Mouse (Mus musculus): Measurements from ENCODE around the gene Slc16a6. TPM values are rescaled to one million over a fixed set of nuclear protein-coding genes. Genes with fewer than 3 reads are reported as not detected.

Slc16a6 gene
- polyA plus RNA-seq, 1 experiment from 2014 or later: 7.0 TPM

DNA sequence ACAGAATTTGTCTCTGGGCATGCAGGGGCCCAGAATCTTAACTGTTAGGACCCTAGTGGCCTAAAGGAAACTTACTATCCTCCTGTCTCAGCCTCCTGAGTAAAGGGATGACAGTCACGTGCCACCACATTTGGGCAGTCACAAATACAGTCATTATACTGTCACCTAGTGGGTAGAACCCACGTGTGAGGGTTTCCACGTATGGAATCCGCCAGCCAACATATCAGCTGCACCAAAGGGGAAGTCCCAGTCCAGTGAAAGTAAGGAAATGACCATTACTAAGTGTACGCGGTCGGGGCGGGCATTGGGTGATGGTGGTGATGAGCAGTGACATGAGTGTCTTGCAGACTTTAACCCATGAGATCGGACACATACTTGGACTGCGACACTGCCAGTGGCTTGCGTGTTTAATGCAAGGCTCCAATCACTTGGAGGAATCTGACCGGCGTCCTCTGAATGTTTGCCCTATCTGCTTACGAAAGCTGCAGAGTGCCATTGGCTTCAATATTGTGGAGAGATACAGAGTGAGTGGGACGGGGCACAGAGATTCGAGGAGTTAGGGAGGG lies 39.1 kb downstream of the Slc16a6 start:
- no peak overlapping the region for H3K4me2 ChIP-seq (ENCODE audit: low read depth, low read length)
- peaks cover 44% of the 10 kb centered on the region for H3K36me3 ChIP-seq (ENCODE audit: control insufficient read depth, insufficient read depth)
- H3K4me3 ChIP-seq (ENCODE audit: low read length): no peak overlapping the region
- H3K9me3 ChIP-seq (replicated peaks; ENCODE audit: control insufficient read depth, low read length): no peaks in the 10 kb centered on the region
- ATAC-seq (replicated peaks; ENCODE audit: extremely low read depth, insufficient read depth, low FRiP score): no peak
- H3K27ac ChIP-seq (ENCODE audit: low read length): no peak overlapping the region
- WGBS: 89% methylated on average over 16 of the region's 16 CpGs
- peaks cover 5% of the 10 kb centered on the region; the same call in 1 of the 2 replicates for H3K4me1 ChIP-seq (ENCODE audit: control insufficient read depth, insufficient read depth, low read length)
- H3K9ac ChIP-seq (ENCODE audit: low read length): no peak overlapping the region
- H3K27me3 ChIP-seq (ENCODE audit: control insufficient read depth, insufficient read depth, low read length): no peaks in the 10 kb centered on the region

DNA sequence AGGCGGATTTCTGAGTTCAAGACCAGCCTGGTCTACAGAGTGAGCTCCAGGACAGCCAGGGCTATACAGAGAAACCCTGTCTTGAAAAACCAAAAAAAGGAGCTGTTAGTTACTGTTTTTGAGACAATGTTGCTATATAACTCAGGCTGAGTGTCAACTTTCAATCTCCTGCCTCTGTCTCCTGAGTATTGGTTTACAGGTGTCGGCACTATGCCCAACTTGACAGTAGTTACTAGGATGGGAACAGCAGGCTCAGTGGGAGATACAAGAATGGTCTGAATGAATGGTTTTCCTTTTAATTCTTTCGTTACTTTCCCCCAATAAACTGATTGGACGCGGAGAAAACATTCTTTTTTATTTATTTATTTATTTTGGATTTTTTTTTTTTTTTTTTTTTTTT lies 46.0 kb downstream of the Slc16a6 start:
- no peak overlapping the region for H3K9ac ChIP-seq (ENCODE audit: low read length)
- H3K4me2 ChIP-seq (ENCODE audit: low read depth, low read length): no peak overlapping the region
- no peak overlapping the region for H3K4me3 ChIP-seq (ENCODE audit: low read length)
- ATAC-seq (replicated peaks; ENCODE audit: extremely low read depth, insufficient read depth, low FRiP score): no peak
- H3K4me1 ChIP-seq (ENCODE audit: control insufficient read depth, insufficient read depth, low read length): peaks cover 11% of the 10 kb centered on the region
- H3K27me3 ChIP-seq (ENCODE audit: control insufficient read depth, insufficient read depth, low read length): no peaks in the 10 kb centered on the region
- no peak overlapping the region for H3K27ac ChIP-seq (ENCODE audit: low read length)
- H3K9me3 ChIP-seq (replicated peaks; ENCODE audit: control insufficient read depth, low read length): no peaks in the 10 kb centered on the region
- 96% methylated on average over 5 of the region's 5 CpGs for WGBS
- peaks cover 24% of the 10 kb centered on the region for H3K36me3 ChIP-seq (ENCODE audit: control insufficient read depth, insufficient read depth)

DNA sequence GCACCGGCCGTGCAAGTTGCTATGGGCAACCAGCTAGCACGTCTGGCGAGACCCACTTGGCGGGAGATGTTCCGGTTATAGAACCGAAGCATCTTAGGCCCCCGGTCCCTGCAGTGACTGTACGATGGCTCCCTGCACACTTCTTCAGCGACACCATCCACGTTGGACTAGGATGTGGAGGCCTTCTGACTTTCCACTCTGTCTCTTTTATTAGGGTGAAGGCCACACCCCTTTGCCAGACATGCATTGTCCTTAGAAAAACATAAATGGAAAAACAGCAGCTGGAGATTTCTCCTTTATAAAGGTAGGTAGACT lies 47.2 kb downstream of the Slc16a6 start:
- H3K27ac ChIP-seq (ENCODE audit: low read length): peak overlapping the region; percentile 79
- H3K27me3 ChIP-seq (ENCODE audit: control insufficient read depth, insufficient read depth, low read length): no peaks in the 10 kb centered on the region
- H3K36me3 ChIP-seq (ENCODE audit: control insufficient read depth, insufficient read depth): peaks cover 24% of the 10 kb centered on the region
- peak overlapping the region; percentile 80 for H3K9ac ChIP-seq (ENCODE audit: low read length)
- H3K4me2 ChIP-seq (ENCODE audit: low read depth, low read length): peak overlapping the region; percentile 80
- 0% methylated on average over 11 of the region's 11 CpGs for WGBS
- no peak for ATAC-seq (replicated peaks; ENCODE audit: extremely low read depth, insufficient read depth, low FRiP score)
- H3K9me3 ChIP-seq (replicated peaks; ENCODE audit: control insufficient read depth, low read length): peaks cover 3% of the 10 kb centered on the region; the same call in 1 of the 2 replicates
- peaks cover 8% of the 10 kb centered on the region for H3K4me1 ChIP-seq (ENCODE audit: control insufficient read depth, insufficient read depth, low read length)
- peak overlapping the region; percentile 63 for H3K4me3 ChIP-seq (ENCODE audit: low read length)

DNA sequence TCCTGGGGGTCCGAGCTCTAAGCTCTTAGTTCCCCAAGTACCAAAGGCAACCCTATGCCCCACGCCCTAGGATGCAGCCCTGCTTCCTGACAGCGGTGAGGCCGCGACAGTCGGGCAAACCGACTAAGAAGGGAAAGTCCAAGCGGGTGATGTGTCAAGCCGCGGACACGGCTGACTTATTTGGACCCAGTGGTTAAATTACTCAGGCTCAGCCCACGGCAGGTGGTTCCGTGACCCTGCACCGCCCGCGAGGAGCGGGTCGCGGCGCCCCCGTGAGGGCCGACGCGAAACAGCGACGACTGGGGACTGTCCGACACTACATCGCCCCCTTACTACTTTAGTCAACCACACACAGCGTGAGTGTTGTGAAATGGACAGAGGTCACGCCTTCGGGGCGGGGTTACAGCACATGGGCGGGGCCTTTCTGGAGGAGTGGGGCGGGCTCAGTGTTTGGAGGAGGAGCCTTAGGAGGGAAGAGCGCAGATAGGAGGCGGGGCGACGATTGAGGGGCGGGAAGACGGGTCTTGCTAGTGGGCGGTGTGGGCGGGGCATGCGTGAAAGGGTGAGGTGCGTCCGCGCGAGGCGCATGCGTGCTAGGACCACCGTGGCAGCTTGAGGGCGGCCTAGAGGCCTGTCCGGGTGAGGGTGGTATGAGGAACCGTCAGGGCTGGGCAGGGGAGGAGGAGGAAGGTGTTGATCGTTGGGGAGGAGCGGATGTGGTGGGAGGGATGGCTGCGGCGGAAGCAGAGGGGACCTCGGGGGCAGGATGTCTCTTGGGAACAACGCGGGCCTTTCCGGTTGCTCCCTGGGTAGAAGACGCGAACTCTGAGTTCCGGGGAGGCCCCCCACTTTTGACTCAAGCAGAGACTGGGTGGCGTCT lies 47.8 kb downstream of the Slc16a6 start, which contains the start of gene Amz2:
Amz2 (plus strand) TSS at position 555 of the 880 bp plus-strand sequence.
- peaks cover 8% of the 10 kb centered on the region for H3K4me1 ChIP-seq (ENCODE audit: control insufficient read depth, insufficient read depth, low read length)
- peak within 1 kb of the TSS; percentile 79 for H3K27ac ChIP-seq (ENCODE audit: low read length)
- peak within 1 kb of the TSS; percentile 80 for H3K9ac ChIP-seq (ENCODE audit: low read length)
- no peaks in the 10 kb centered on the region for H3K27me3 ChIP-seq (ENCODE audit: control insufficient read depth, insufficient read depth, low read length)
- peak; percentile 97 for ATAC-seq (replicated peaks; ENCODE audit: extremely low read depth, insufficient read depth, low FRiP score)
- peak within 1 kb of the TSS; percentile 63 for H3K4me3 ChIP-seq (ENCODE audit: low read length)
- WGBS: under 1% methylated on average over 65 of the region's 65 CpGs
- H3K36me3 ChIP-seq (ENCODE audit: control insufficient read depth, insufficient read depth): peaks cover 20% of the 10 kb centered on the region
- H3K9me3 ChIP-seq (replicated peaks; ENCODE audit: control insufficient read depth, low read length): peaks cover 3% of the 10 kb centered on the region; the same call in 1 of the 2 replicates
- peak within 1 kb of the TSS; percentile 80 for H3K4me2 ChIP-seq (ENCODE audit: low read depth, low read length)

DNA sequence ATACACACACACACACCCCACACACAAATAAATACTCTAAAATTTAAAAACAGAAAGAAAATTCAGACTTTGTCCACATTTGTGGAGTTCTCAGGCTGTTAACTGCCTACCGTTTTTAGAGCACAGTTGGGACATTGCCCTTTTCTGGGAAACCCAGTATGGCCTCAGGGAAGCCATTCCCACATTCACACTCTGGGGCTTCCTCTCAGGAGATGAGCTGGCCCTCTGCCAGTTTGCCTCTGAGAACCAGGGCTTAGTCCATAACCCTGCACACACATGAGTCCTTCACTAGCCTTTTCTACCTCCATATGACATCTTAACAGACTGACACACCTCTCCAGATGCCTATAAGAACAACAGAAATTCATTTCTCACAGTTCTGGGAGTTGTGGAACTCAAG lies 50.1 kb downstream of the Slc16a6 start:
- Histone ChIP-seq H3K4me1 (ENCODE audit: control insufficient read depth, insufficient read depth, low read length) (peaks cover 8% of the 10 kb centered on the region), H3K4me3 (ENCODE audit: low read length) (no peak overlapping the region), H3K4me2 (ENCODE audit: low read depth, low read length) (no peak overlapping the region), H3K9ac (ENCODE audit: low read length) (no peak overlapping the region), H3K27ac (ENCODE audit: low read length) (no peak overlapping the region), H3K27me3 (ENCODE audit: control insufficient read depth, insufficient read depth, low read length) (no peaks in the 10 kb centered on the region), H3K9me3 (replicated peaks; ENCODE audit: control insufficient read depth, low read length) (peaks cover 3% of the 10 kb centered on the region; the same call in 1 of the 2 replicates), H3K36me3 (ENCODE audit: control insufficient read depth, insufficient read depth) (no peaks in the 10 kb centered on the region)
- no peak for ATAC-seq (replicated peaks; ENCODE audit: extremely low read depth, insufficient read depth, low FRiP score)
- WGBS: 44% methylated on average over 1 of the region's 1 CpGs

DNA sequence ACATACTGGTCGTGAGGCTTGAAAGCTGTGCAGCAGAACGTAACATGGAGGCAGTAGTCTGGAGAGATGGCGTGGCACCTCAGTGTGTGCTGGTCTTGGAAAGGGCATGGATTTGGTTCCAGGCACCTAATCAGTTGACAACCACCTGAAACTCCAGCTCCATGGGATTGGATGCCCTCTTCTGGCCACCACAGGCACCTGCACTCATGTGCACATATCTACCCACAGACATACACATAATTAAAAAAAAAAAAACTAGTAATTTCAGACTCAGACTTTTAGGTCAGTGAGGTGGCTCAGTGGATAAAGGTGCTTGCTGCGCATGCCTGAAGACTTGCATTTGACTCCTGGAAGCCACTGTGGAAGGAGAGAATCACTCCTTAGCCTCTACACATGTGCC lies 51.1 kb downstream of the Slc16a6 start:
- Histone ChIP-seq H3K9me3 (replicated peaks; ENCODE audit: control insufficient read depth, low read length) (peaks cover 3% of the 10 kb centered on the region; the same call in 1 of the 2 replicates), H3K4me1 (ENCODE audit: control insufficient read depth, insufficient read depth, low read length) (peaks cover 8% of the 10 kb centered on the region), H3K4me2 (ENCODE audit: low read depth, low read length) (no peak overlapping the region), H3K9ac (ENCODE audit: low read length) (no peak overlapping the region), H3K36me3 (ENCODE audit: control insufficient read depth, insufficient read depth) (no peaks in the 10 kb centered on the region), H3K27me3 (ENCODE audit: control insufficient read depth, insufficient read depth, low read length) (no peaks in the 10 kb centered on the region), H3K4me3 (ENCODE audit: low read length) (no peak overlapping the region), H3K27ac (ENCODE audit: low read length) (no peak overlapping the region)
- 98% methylated on average over 4 of the region's 4 CpGs for WGBS
- no peak for ATAC-seq (replicated peaks; ENCODE audit: extremely low read depth, insufficient read depth, low FRiP score)

DNA sequence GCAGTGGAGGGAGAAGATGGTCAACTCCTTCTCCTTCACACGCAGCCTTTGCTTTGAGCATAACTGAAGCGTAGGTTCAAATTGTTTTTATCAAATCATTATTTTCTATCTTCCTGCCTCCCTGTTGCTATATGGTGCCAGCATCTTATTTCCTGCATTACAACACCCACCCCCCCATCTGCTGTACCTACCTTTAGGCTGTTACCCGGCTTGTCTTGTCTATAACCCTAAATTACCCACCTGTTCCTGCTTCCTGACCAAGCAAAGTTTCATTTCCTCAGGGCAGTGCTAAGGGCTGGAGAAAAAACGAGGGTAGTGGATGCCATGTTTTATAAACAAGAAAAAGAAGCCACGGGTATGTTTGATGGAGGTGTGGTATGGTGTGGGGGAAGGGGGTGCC lies 52.2 kb downstream of the Slc16a6 start:
- H3K36me3 ChIP-seq (ENCODE audit: control insufficient read depth, insufficient read depth): no peaks in the 10 kb centered on the region
- 80% methylated on average over 5 of the region's 5 CpGs for WGBS
- H3K27me3 ChIP-seq (ENCODE audit: control insufficient read depth, insufficient read depth, low read length): no peaks in the 10 kb centered on the region
- H3K9me3 ChIP-seq (replicated peaks; ENCODE audit: control insufficient read depth, low read length): peaks cover 3% of the 10 kb centered on the region; the same call in 1 of the 2 replicates
- no peaks in the 10 kb centered on the region for H3K4me1 ChIP-seq (ENCODE audit: control insufficient read depth, insufficient read depth, low read length)
- no peak overlapping the region for H3K4me2 ChIP-seq (ENCODE audit: low read depth, low read length)
- no peak overlapping the region for H3K4me3 ChIP-seq (ENCODE audit: low read length)
- no peak overlapping the region for H3K9ac ChIP-seq (ENCODE audit: low read length)
- no peak for ATAC-seq (replicated peaks; ENCODE audit: extremely low read depth, insufficient read depth, low FRiP score)
- no peak overlapping the region for H3K27ac ChIP-seq (ENCODE audit: low read length)

DNA sequence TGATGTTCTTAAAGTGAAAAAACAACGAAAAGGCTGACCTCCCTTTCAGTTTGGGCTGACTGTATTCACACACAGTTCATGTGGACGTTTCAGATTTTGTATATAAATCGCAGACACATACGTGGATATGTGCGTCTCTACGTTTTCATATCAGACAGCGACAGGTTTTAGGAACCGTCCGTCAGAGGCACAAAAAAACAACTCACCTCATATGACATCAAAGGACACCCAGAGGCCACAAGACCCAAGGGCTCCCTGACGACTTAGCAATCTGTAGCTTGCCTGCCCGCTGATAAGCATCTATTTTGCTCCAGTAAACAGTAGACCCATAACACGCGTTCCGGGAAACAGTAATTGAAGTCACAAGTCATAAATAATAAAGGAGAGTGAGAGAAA lies 52.8 kb downstream of the Slc16a6 start:
- Histone ChIP-seq H3K9ac (ENCODE audit: low read length) (no peak overlapping the region), H3K27me3 (ENCODE audit: control insufficient read depth, insufficient read depth, low read length) (no peaks in the 10 kb centered on the region), H3K4me1 (ENCODE audit: control insufficient read depth, insufficient read depth, low read length) (no peaks in the 10 kb centered on the region), H3K4me2 (ENCODE audit: low read depth, low read length) (peak overlapping the region; percentile 31), H3K36me3 (ENCODE audit: control insufficient read depth, insufficient read depth) (no peaks in the 10 kb centered on the region), H3K9me3 (replicated peaks; ENCODE audit: control insufficient read depth, low read length) (peaks cover 3% of the 10 kb centered on the region; the same call in 1 of the 2 replicates), H3K27ac (ENCODE audit: low read length) (no peak overlapping the region), H3K4me3 (ENCODE audit: low read length) (no peak overlapping the region)
- WGBS: 77% methylated on average over 14 of the region's 14 CpGs
- ATAC-seq (replicated peaks; ENCODE audit: extremely low read depth, insufficient read depth, low FRiP score): no peak

DNA sequence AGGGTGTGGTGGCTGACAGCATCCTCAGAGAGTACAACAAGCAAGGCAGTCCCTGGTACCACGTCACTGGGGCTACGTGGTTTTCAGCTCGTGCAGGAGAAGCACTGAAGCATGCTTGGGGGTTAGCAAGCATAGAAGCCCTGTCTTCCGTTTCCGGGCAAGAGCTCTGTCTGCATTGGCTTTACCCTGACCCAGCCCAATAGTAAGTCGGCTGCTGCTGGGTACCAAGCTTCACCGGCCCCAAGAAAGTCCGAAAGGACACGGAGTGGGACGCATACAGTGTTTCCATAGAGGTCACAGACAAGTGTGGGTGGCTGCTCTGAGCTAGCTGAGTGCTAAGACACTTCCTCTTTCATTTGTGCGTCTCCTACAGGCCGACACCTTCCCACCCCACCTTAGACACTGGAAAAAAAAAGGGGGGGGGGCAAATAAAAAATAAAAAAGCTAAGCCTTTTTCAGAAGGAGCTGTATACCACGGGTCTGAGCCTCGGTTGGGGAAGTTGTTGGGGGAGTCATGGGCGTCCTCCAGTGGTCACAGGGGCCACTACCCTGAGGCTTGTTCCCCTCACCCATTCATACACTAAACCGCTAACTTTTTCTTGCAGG lies 53.3 kb downstream of the Slc16a6 start:
- Histone ChIP-seq H3K9me3 (replicated peaks; ENCODE audit: control insufficient read depth, low read length) (peaks cover 3% of the 10 kb centered on the region; the same call in 1 of the 2 replicates), H3K36me3 (ENCODE audit: control insufficient read depth, insufficient read depth) (no peaks in the 10 kb centered on the region), H3K4me3 (ENCODE audit: low read length) (no peak overlapping the region), H3K9ac (ENCODE audit: low read length) (no peak overlapping the region), H3K4me2 (ENCODE audit: low read depth, low read length) (peak overlapping the region; percentile 31), H3K27ac (ENCODE audit: low read length) (no peak overlapping the region), H3K4me1 (ENCODE audit: control insufficient read depth, insufficient read depth, low read length) (no peaks in the 10 kb centered on the region), H3K27me3 (ENCODE audit: control insufficient read depth, insufficient read depth, low read length) (no peaks in the 10 kb centered on the region)
- WGBS: 41% methylated on average over 16 of the region's 16 CpGs
- ATAC-seq (replicated peaks; ENCODE audit: extremely low read depth, insufficient read depth, low FRiP score): peak; percentile 38; the same call in 1 of the 2 replicates

Data from heart, embryonic 16.5 days (tissue).